Mouse (Mus musculus): ENCODE data around the gene Lias. TPM values are rescaled to one million over a fixed set of nuclear protein-coding genes. Genes with fewer than 3 reads are reported as not detected.

Lias gene
- polyA plus RNA-seq (2015; fragmentation: Nextera tagmentation; extraction: Ambion mirVana) = 59.8 and 60.9 TPM in 2 replicates

- H3K27ac ChIP-seq (ENCODE audit: low read length) = peak within 1 kb of the TSS; percentile 78
- peak; percentile 94 for ATAC-seq (replicated peaks; ENCODE audit: extremely low read depth, insufficient read depth, low FRiP score)
- H3K9ac ChIP-seq (ENCODE audit: low read length) = peak within 1 kb of the TSS; percentile 90
- H3K27me3 ChIP-seq (ENCODE audit: control insufficient read depth, insufficient read depth, low read length) = no peaks in the 10 kb centered on the region
- H3K36me3 ChIP-seq (ENCODE audit: control insufficient read depth, insufficient read depth) = peaks cover 36% of the 10 kb centered on the region
- peak within 1 kb of the TSS; percentile 89 for H3K4me2 ChIP-seq (ENCODE audit: low read depth, low read length)
- H3K4me3 ChIP-seq (ENCODE audit: low read length) = peak within 1 kb of the TSS; percentile 71
- WGBS = under 1% methylated on average over 83 of the region's 83 CpGs
- H3K4me1 ChIP-seq (ENCODE audit: control insufficient read depth, insufficient read depth, low read length) = peaks cover 23% of the 10 kb centered on the region
- no peaks in the 10 kb centered on the region for H3K9me3 ChIP-seq (replicated peaks; ENCODE audit: control insufficient read depth, low read length)
These were observed at the start of gene Lias, which contains the start of gene Rpl9 for GRCm38 (mm10) chr5:65390648-65391644. Gene Lias (plus strand): TSS chr5:65391497. Gene Rpl9 (minus strand): TSS chr5:65391444.

- 39% methylated on average over 15 of the region's 15 CpGs for WGBS
- Histone ChIP-seq H3K4me3 (ENCODE audit: low read length) (peak within 1 kb of the TSS; percentile 29), H3K9ac (ENCODE audit: low read length) (no peak within 1 kb of the TSS)
These were observed 43.1 kb upstream of the Lias start, which contains the start of gene Klb for GRCm38 (mm10) chr5:65348168-65348567. Gene Klb (plus strand): TSS chr5:65348314.

GRCm38 (mm10) chr5:65350508-65350907, 40.8 kb upstream of the Lias start:
- ATAC-seq (replicated peaks; ENCODE audit: extremely low read depth, insufficient read depth, low FRiP score) = no peak

More at GRCm38 (mm10) chr5:65348168-65348567, 43.1 kb upstream of the Lias start, which contains the start of gene Klb:
- Histone ChIP-seq H3K4me1 (ENCODE audit: control insufficient read depth, insufficient read depth, low read length) (no peaks in the 10 kb centered on the region), H3K4me2 (ENCODE audit: low read depth, low read length) (peak within 1 kb of the TSS; percentile 47), H3K36me3 (ENCODE audit: control insufficient read depth, insufficient read depth) (no peaks in the 10 kb centered on the region), H3K27me3 (ENCODE audit: control insufficient read depth, insufficient read depth, low read length) (no peaks in the 10 kb centered on the region), H3K9me3 (replicated peaks; ENCODE audit: control insufficient read depth, low read length) (no peaks in the 10 kb centered on the region), H3K27ac (ENCODE audit: low read length) (no peak within 1 kb of the TSS)
- ATAC-seq (replicated peaks; ENCODE audit: extremely low read depth, insufficient read depth, low FRiP score) = no peak

GRCm38 (mm10) chr5:65354097-65354496, 37.2 kb upstream of the Lias start:
- Histone ChIP-seq H3K4me2 (ENCODE audit: low read depth, low read length) (no peak overlapping the region), H3K36me3 (ENCODE audit: control insufficient read depth, insufficient read depth) (no peaks in the 10 kb centered on the region), H3K27me3 (ENCODE audit: control insufficient read depth, insufficient read depth, low read length) (no peaks in the 10 kb centered on the region), H3K27ac (ENCODE audit: low read length) (no peak overlapping the region), H3K4me1 (ENCODE audit: control insufficient read depth, insufficient read depth, low read length) (no peaks in the 10 kb centered on the region), H3K4me3 (ENCODE audit: low read length) (no peak overlapping the region), H3K9ac (ENCODE audit: low read length) (no peak overlapping the region), H3K9me3 (replicated peaks; ENCODE audit: control insufficient read depth, low read length) (peaks cover 3% of the 10 kb centered on the region; the same call in 1 of the 2 replicates)
- WGBS = 67% methylated on average over 3 of the region's 3 CpGs
- ATAC-seq (replicated peaks; ENCODE audit: extremely low read depth, insufficient read depth, low FRiP score) = no peak

More at GRCm38 (mm10) chr5:65350508-65350907, 40.8 kb upstream of the Lias start:
- Histone ChIP-seq H3K9me3 (replicated peaks; ENCODE audit: control insufficient read depth, low read length) (peaks cover 3% of the 10 kb centered on the region; the same call in 1 of the 2 replicates), H3K9ac (ENCODE audit: low read length) (no peak overlapping the region), H3K36me3 (ENCODE audit: control insufficient read depth, insufficient read depth) (no peaks in the 10 kb centered on the region), H3K27me3 (ENCODE audit: control insufficient read depth, insufficient read depth, low read length) (no peaks in the 10 kb centered on the region), H3K4me1 (ENCODE audit: control insufficient read depth, insufficient read depth, low read length) (no peaks in the 10 kb centered on the region), H3K4me2 (ENCODE audit: low read depth, low read length) (no peak overlapping the region), H3K27ac (ENCODE audit: low read length) (no peak overlapping the region), H3K4me3 (ENCODE audit: low read length) (no peak overlapping the region)
- WGBS = 68% methylated on average over 10 of the region's 10 CpGs

- Histone ChIP-seq H3K9ac (ENCODE audit: low read length) (no peak overlapping the region), H3K9me3 (replicated peaks; ENCODE audit: control insufficient read depth, low read length) (peaks cover 3% of the 10 kb centered on the region; the same call in 1 of the 2 replicates), H3K27me3 (ENCODE audit: control insufficient read depth, insufficient read depth, low read length) (no peaks in the 10 kb centered on the region), H3K4me3 (ENCODE audit: low read length) (no peak overlapping the region), H3K4me2 (ENCODE audit: low read depth, low read length) (no peak overlapping the region), H3K27ac (ENCODE audit: low read length) (no peak overlapping the region), H3K36me3 (ENCODE audit: control insufficient read depth, insufficient read depth) (no peaks in the 10 kb centered on the region), H3K4me1 (ENCODE audit: control insufficient read depth, insufficient read depth, low read length) (no peaks in the 10 kb centered on the region)
- ATAC-seq (replicated peaks; ENCODE audit: extremely low read depth, insufficient read depth, low FRiP score) = no peak
- WGBS = 74% methylated on average over 5 of the region's 5 CpGs
These were observed 36.3 kb upstream of the Lias start for GRCm38 (mm10) chr5:65354985-65355384.

GRCm38 (mm10) chr5:65356851-65357250, 34.4 kb upstream of the Lias start:
- peaks cover 3% of the 10 kb centered on the region; the same call in 1 of the 2 replicates for H3K9me3 ChIP-seq (replicated peaks; ENCODE audit: control insufficient read depth, low read length)
- WGBS = 78% methylated on average over 6 of the region's 6 CpGs

GRCm38 (mm10) chr5:65357771-65358170, 33.5 kb upstream of the Lias start:
- H3K36me3 ChIP-seq (ENCODE audit: control insufficient read depth, insufficient read depth) = no peaks in the 10 kb centered on the region
- H3K9ac ChIP-seq (ENCODE audit: low read length) = no peak overlapping the region
- H3K9me3 ChIP-seq (replicated peaks; ENCODE audit: control insufficient read depth, low read length) = peaks cover 3% of the 10 kb centered on the region; the same call in 1 of the 2 replicates
- no peaks in the 10 kb centered on the region for H3K27me3 ChIP-seq (ENCODE audit: control insufficient read depth, insufficient read depth, low read length)
- no peak overlapping the region for H3K27ac ChIP-seq (ENCODE audit: low read length)
- 77% methylated on average over 3 of the region's 3 CpGs for WGBS
- H3K4me3 ChIP-seq (ENCODE audit: low read length) = no peak overlapping the region
- ATAC-seq (replicated peaks; ENCODE audit: extremely low read depth, insufficient read depth, low FRiP score) = no peak
- H3K4me1 ChIP-seq (ENCODE audit: control insufficient read depth, insufficient read depth, low read length) = no peaks in the 10 kb centered on the region
- H3K4me2 ChIP-seq (ENCODE audit: low read depth, low read length) = no peak overlapping the region

More at GRCm38 (mm10) chr5:65356851-65357250, 34.4 kb upstream of the Lias start:
- no peaks in the 10 kb centered on the region for H3K27me3 ChIP-seq (ENCODE audit: control insufficient read depth, insufficient read depth, low read length)
- H3K27ac ChIP-seq (ENCODE audit: low read length) = no peak overlapping the region
- no peak overlapping the region for H3K9ac ChIP-seq (ENCODE audit: low read length)
- no peak overlapping the region for H3K4me2 ChIP-seq (ENCODE audit: low read depth, low read length)
- H3K36me3 ChIP-seq (ENCODE audit: control insufficient read depth, insufficient read depth) = no peaks in the 10 kb centered on the region
- H3K4me1 ChIP-seq (ENCODE audit: control insufficient read depth, insufficient read depth, low read length) = no peaks in the 10 kb centered on the region
- H3K4me3 ChIP-seq (ENCODE audit: low read length) = no peak overlapping the region
- ATAC-seq (replicated peaks; ENCODE audit: extremely low read depth, insufficient read depth, low FRiP score) = no peak

- 60% methylated on average over 11 of the region's 11 CpGs for WGBS
- no peak for ATAC-seq (replicated peaks; ENCODE audit: extremely low read depth, insufficient read depth, low FRiP score)
- no peaks in the 10 kb centered on the region for H3K9me3 ChIP-seq (replicated peaks; ENCODE audit: control insufficient read depth, low read length)
These were observed 23.5 kb upstream of the Lias start for GRCm38 (mm10) chr5:65367837-65368236.

GRCm38 (mm10) chr5:65371551-65371950, 19.7 kb upstream of the Lias start:
- Histone ChIP-seq H3K4me1 (ENCODE audit: control insufficient read depth, insufficient read depth, low read length) (no peaks in the 10 kb centered on the region), H3K27ac (ENCODE audit: low read length) (no peak overlapping the region), H3K9me3 (replicated peaks; ENCODE audit: control insufficient read depth, low read length) (no peaks in the 10 kb centered on the region), H3K4me3 (ENCODE audit: low read length) (no peak overlapping the region), H3K36me3 (ENCODE audit: control insufficient read depth, insufficient read depth) (no peaks in the 10 kb centered on the region), H3K27me3 (ENCODE audit: control insufficient read depth, insufficient read depth, low read length) (no peaks in the 10 kb centered on the region), H3K4me2 (ENCODE audit: low read depth, low read length) (no peak overlapping the region), H3K9ac (ENCODE audit: low read length) (no peak overlapping the region)
- no peak for ATAC-seq (replicated peaks; ENCODE audit: extremely low read depth, insufficient read depth, low FRiP score)
- 92% methylated on average over 7 of the region's 7 CpGs for WGBS

More at GRCm38 (mm10) chr5:65367837-65368236, 23.5 kb upstream of the Lias start:
- Histone ChIP-seq H3K27me3 (ENCODE audit: control insufficient read depth, insufficient read depth, low read length) (no peaks in the 10 kb centered on the region; the same call in 1 of the 2 replicates), H3K36me3 (ENCODE audit: control insufficient read depth, insufficient read depth) (no peaks in the 10 kb centered on the region), H3K4me2 (ENCODE audit: low read depth, low read length) (no peak overlapping the region), H3K9ac (ENCODE audit: low read length) (no peak overlapping the region), H3K4me3 (ENCODE audit: low read length) (no peak overlapping the region), H3K27ac (ENCODE audit: low read length) (no peak overlapping the region), H3K4me1 (ENCODE audit: control insufficient read depth, insufficient read depth, low read length) (no peaks in the 10 kb centered on the region)
